Mouse (Mus musculus) hindbrain, postnatal 0 days (tissue): ENCODE results near the gene Olfr482. TPM values are rescaled to one million over a fixed set of nuclear protein-coding genes. Genes with fewer than 3 reads are reported as not detected.

Experiments
- ATAC-seq: fragments of 200-750 bp; cut with Nextera tagmentation; 2 replicates; pipeline ENCODE4 v1.8.0; 2017; ENCODE audit warnings: mild to moderate bottlenecking, moderate TSS enrichment, moderate library complexity
- DNase-seq: peaks from one replicate; pipeline ENCODE4 v3.0.0-alpha.2; 2015; ENCODE audit warnings: low spot score
- H3K27ac ChIP-seq: fragments of 300-500 bp; sonication (generic); 2 replicates; pipeline ENCODE4 v1.5.1; 2014; ENCODE audit warnings: mild to moderate bottlenecking
- H3K27me3 ChIP-seq: fragments of 300-500 bp; sonication (generic); 2 replicates; pipeline ENCODE4 v1.6.1; 2014; ENCODE audit warnings: low read length, mixed read lengths; ENCODE audit not compliant: insufficient read depth
- H3K36me3 ChIP-seq: fragments of 300-500 bp; sonication (generic); 2 replicates; pipeline ENCODE4 v1.6.1; 2014; ENCODE audit warnings: low read length, mixed read lengths; ENCODE audit not compliant: insufficient read depth
- H3K4me1 ChIP-seq: fragments of 300-500 bp; sonication (generic); 2 replicates; pipeline ENCODE4 v1.6.1; 2014; ENCODE audit warnings: antibody characterized with exemption, low read length, mixed read lengths; ENCODE audit not compliant: insufficient read depth
- H3K4me2 ChIP-seq: fragments of 300-500 bp; sonication (generic); 2 replicates; pipeline ENCODE4 v1.6.1; 2014; ENCODE audit warnings: low read depth, mild to moderate bottlenecking, low read length, moderate library complexity, mixed read lengths
- H3K4me3 ChIP-seq: fragments of 300-500 bp; sonication (generic); 2 replicates; pipeline ENCODE4 v1.5.1; 2014; ENCODE audit warnings: low read length
- H3K9ac ChIP-seq: fragments of 300-500 bp; sonication (generic); replicated peaks from 2 replicates; pipeline ENCODE4 v1.6.1; 2014; ENCODE audit warnings: mild to moderate bottlenecking, low read length, moderate library complexity, mixed read lengths
- H3K9me3 ChIP-seq: fragments of 300-500 bp; sonication (generic); 2 replicates; pipeline ENCODE4 v1.6.1; 2016; ENCODE audit warnings: low read length, mixed read lengths
- CTCF ChIP-seq: IDR thresholded peaks from 2 replicates; pipeline ENCODE4 v1.5.1; 2016; ENCODE audit warnings: antibody characterized with exemption, control low read depth, low read depth
- WGBS: fragments of 180-500 bp; shearing (Covaris S2); extraction: QIAGEN DNeasy Blood & Tissue Kit; methylation state at CpG from one replicate; pipeline ENCODE4 v1.1.7; 2014; 5-methylcytosine and 5-hydroxymethylcytosine counted together
- polyA plus RNA-seq: library from polyadenylated mRNA; unstranded; fragments of >200 nt; fragmentation: Nextera tagmentation; extraction: Ambion mirVana; gene quantifications from 2 replicates; pipeline ENCODE4 v1.2.1, GENCODE M21; 2015
- total RNA-seq: library from RNA; depleted of rRNA; stranded (reverse); fragments of >200 nt; gene quantifications from 2 replicates; pipeline ENCODE4 v1.2.3, GENCODE M21; 2014; rRNA removed

Gene Olfr482
- total RNA-seq: not detected in 2 replicates
- polyA plus RNA-seq: 0.14 TPM in 1 of 2 replicates, not detected in the other

DNA sequence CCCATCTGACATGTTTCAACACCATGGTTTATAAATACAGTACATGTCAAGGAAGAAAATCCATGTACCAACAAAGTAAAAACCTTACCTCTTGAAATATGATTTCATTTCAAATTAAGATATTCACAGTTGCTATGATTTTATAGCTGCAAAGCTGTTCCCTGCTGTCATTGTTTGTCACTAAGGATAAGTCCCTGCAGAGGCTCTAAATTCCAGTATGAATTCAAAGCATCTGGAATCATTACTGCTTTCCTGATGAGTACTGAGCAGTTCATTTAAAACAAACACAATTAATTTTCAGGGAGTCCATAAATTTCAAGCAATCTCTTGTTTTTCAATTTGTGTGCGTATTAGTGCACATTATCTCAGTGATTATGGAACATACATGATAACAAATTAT lies at the start of gene Olfr482:
Gene Olfr482 (minus strand): TSS at position 101 of the 400 bp plus-strand sequence.
- ATAC-seq (no peak), DNase-seq (no peak)
- H3K27me3 ChIP-seq: no peaks in the 10 kb centered on the region
- 78% methylated on average over 1 of the region's 1 CpGs for WGBS
- no peak within 1 kb of the TSS for H3K4me3 ChIP-seq
- no peak within 1 kb of the TSS for H3K9ac ChIP-seq
- H3K9me3 ChIP-seq: no peaks in the 10 kb centered on the region
- no peak for TF ChIP-seq CTCF
- H3K27ac ChIP-seq: no peak within 1 kb of the TSS
- H3K36me3 ChIP-seq: no peaks in the 10 kb centered on the region
- H3K4me2 ChIP-seq: no peak within 1 kb of the TSS
- no peaks in the 10 kb centered on the region for H3K4me1 ChIP-seq

DNA sequence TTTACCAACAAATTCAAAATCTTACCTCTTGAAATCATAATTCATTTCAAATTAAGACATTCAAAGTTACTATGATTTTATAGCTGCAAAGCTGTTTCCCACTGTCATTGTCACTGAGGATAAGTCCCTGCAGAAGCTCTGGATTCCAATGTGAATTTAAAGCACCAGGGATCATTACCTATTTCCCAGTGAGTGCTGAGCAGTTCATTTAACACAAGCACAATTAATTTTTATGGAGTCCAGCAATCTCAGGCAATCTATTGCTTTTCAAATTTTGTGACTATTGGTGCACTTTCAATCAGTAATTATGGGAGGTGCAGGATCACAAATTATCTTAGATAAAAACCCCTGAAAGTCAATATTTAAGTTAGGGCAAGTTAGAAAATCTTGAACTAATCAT lies 30.0 kb upstream of the Olfr482 start, which contains the start of gene Olfr484:
Gene Olfr484 (minus strand): TSS at position 101 of the 400 bp plus-strand sequence.
- Histone ChIP-seq H3K9ac (no peak within 1 kb of the TSS), H3K4me3 (no peak within 1 kb of the TSS), H3K36me3 (no peaks in the 10 kb centered on the region), H3K4me1 (no peaks in the 10 kb centered on the region), H3K27me3 (no peaks in the 10 kb centered on the region), H3K4me2 (no peak within 1 kb of the TSS), H3K27ac (no peak within 1 kb of the TSS), H3K9me3 (no peaks in the 10 kb centered on the region)
- no peak for DNase-seq
- TF ChIP-seq CTCF: no peak
- ATAC-seq: no peak

DNA sequence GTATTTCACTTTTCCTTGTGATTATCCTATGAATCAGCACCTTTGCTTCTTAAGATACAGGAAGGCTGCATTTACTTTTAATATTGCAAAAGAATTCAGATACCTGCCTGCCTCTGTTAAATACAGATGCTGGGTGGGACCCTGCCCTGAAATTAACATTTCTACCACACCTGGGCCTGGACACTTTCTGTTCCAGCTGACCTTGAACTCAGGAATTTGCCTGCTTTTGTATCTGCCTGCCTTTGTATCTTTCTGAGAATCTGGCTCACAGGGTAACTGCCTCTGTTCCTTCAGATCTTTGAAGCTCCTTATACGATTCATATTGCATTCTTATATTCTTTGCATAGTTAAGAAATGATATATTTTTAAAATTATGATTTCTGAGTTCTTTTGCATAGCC lies 24.0 kb upstream of the Olfr482 start:
- no peaks in the 10 kb centered on the region for H3K4me1 ChIP-seq
- no peak for TF ChIP-seq CTCF
- DNase-seq (no peak), ATAC-seq (no peak)
- no peaks in the 10 kb centered on the region for H3K9me3 ChIP-seq
- H3K4me2 ChIP-seq: no peak overlapping the region
- H3K36me3 ChIP-seq: no peaks in the 10 kb centered on the region
- WGBS: 77% methylated on average over 1 of the region's 1 CpGs
- no peak overlapping the region for H3K4me3 ChIP-seq
- H3K27me3 ChIP-seq: no peaks in the 10 kb centered on the region
- H3K9ac ChIP-seq: no peak overlapping the region
- H3K27ac ChIP-seq: no peak overlapping the region

DNA sequence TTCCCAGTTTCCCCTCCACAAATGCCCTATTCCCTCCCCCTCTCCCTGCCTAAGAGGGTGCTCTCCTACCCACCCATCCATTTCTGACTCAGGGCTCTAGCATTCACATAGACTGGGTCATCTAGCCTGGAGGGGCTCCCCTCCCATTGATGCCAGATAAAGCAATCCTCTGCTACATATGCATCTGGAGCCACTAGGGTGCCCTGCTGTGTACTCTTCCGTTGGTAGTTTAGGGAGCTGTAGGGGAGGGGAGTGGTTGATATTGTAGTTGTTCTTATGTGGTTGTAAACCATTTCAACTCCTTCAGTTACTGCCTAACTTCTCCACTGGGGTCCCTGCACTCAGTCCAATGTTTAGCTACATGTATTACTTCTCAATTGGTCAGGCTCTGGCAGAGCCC lies 23.3 kb upstream of the Olfr482 start:
- Histone ChIP-seq H3K4me3 (no peak overlapping the region), H3K36me3 (no peaks in the 10 kb centered on the region), H3K4me2 (no peak overlapping the region), H3K4me1 (no peaks in the 10 kb centered on the region), H3K9me3 (no peaks in the 10 kb centered on the region), H3K27me3 (no peaks in the 10 kb centered on the region), H3K27ac (no peak overlapping the region), H3K9ac (no peak overlapping the region)
- no peak for TF ChIP-seq CTCF
- ATAC-seq (no peak), DNase-seq (no peak)
- WGBS: 5% methylated on average over 1 of the region's 1 CpGs

DNA sequence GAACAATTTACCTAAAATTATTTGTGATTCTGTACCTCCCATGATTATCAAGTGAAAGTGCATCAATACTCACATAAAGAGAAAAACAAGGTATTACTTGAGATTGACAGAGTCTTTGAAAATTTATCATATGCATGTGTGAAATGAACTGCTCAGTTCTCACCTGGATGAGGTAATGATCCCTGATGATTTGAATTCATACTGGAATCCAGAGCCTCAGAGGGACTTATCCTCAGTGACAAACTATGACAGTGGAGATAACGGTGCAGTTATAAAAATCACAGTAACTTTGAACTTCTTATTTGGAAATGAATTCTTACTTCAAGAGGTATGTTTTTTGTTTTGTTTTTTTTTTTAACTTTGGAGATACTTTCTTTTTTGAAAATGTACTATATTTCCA lies 3.2 kb upstream of the Olfr482 start, which contains the start of gene Olfr483:
Gene Olfr483 (plus strand): TSS at position 301 of the 400 bp plus-strand sequence.
- no peak for ATAC-seq

DNA sequence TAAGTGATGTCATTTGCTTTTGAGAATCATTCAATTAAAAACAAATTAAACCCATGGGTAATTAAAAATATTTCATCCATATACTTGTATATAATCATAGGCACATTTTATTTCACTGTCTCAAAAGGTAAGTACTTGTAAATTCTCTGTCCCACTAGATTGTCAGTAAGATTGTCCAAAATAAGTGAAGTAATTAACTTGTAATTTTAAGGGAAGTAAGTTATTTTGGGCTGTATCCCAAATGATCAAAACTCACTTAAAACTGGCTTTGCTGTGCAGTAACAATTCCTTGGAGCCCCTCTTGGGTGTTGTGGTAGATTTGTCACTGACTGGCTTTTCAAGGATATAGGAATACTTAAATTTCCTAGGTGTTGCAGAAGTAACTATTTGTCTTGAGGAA lies 17.8 kb downstream of the Olfr482 start, which contains the start of gene Olfr481:
Gene Olfr481 (plus strand): TSS at position 301 of the 400 bp plus-strand sequence.
- Histone ChIP-seq H3K27me3 (no peaks in the 10 kb centered on the region), H3K4me3 (no peak within 1 kb of the TSS), H3K27ac (no peak within 1 kb of the TSS), H3K9me3 (no peaks in the 10 kb centered on the region), H3K9ac (no peak within 1 kb of the TSS), H3K36me3 (no peaks in the 10 kb centered on the region), H3K4me1 (no peaks in the 10 kb centered on the region), H3K4me2 (no peak within 1 kb of the TSS)
- ATAC-seq: no peak
- DNase-seq: no peak
- TF ChIP-seq CTCF: no peak

More for the DNA sequence above, 3.2 kb upstream of the Olfr482 start, which contains the start of gene Olfr483:
- no peak for TF ChIP-seq CTCF
- Histone ChIP-seq H3K27me3 (no peaks in the 10 kb centered on the region), H3K9ac (no peak within 1 kb of the TSS), H3K4me3 (no peak within 1 kb of the TSS), H3K9me3 (no peaks in the 10 kb centered on the region), H3K36me3 (no peaks in the 10 kb centered on the region), H3K4me2 (no peak within 1 kb of the TSS), H3K27ac (no peak within 1 kb of the TSS), H3K4me1 (no peaks in the 10 kb centered on the region)
- WGBS: 83% methylated on average over 1 of the region's 1 CpGs
- DNase-seq: no peak

DNA sequence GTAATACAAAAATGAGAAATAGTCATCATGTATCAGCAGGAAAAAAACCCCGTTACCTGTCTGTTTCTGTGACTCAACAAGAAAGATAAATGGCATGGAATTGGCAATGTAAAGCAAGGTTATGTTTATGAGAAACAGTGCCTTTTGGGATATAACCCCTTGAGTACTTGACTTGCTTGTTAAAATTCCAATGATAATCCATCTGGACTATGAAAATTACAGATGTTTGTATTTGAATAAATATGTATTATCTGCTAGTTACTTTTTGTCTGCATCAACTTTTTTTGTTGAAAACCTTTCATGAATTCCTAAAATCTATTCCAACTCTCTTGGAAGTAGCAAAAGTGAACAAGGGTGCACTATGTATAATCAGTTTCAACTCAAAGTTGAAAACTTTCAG lies 30.1 kb downstream of the Olfr482 start, which contains the start of gene Olfr480:
Gene Olfr480 (minus strand): TSS at position 101 of the 400 bp plus-strand sequence.
- DNase-seq (no peak), ATAC-seq (no peak)
- Histone ChIP-seq H3K27ac (no peak within 1 kb of the TSS), H3K36me3 (no peaks in the 10 kb centered on the region), H3K4me2 (no peak within 1 kb of the TSS), H3K9ac (no peak within 1 kb of the TSS), H3K27me3 (no peaks in the 10 kb centered on the region), H3K4me3 (no peak within 1 kb of the TSS), H3K4me1 (no peaks in the 10 kb centered on the region), H3K9me3 (no peaks in the 10 kb centered on the region)
- 87% methylated on average over 1 of the region's 1 CpGs for WGBS
- no peak for TF ChIP-seq CTCF
